Mouse (Mus musculus) liver, embryonic 16.5 days (tissue): Measurements from ENCODE around the gene Igfbpl1. TPM values are rescaled to one million over a fixed set of nuclear protein-coding genes. Genes with fewer than 3 reads are reported as not detected.
A peak's percentile ranks its signal among the peaks of the same experiment; 100 is the strongest.

Experiments used
- ATAC-seq: fragments of 200-750 bp; cut with Nextera tagmentation; 2 replicates; pipeline ENCODE4 v1.8.0; 2017; ENCODE audit warnings: low read depth, mild to moderate bottlenecking, moderate number of reproducible peaks, moderate library complexity
- H3K27ac ChIP-seq: fragments of 300-500 bp; sonication (generic); 2 replicates; pipeline ENCODE4 v1.5.1; 2014; ENCODE audit warnings: mild to moderate bottlenecking, low read length
- H3K27me3 ChIP-seq: fragments of 300-500 bp; sonication (generic); 2 replicates; pipeline ENCODE4 v1.6.1; 2014; ENCODE audit warnings: low read depth, low read length, mixed read lengths; ENCODE audit not compliant: control insufficient read depth, insufficient read depth
- H3K36me3 ChIP-seq: fragments of 300-500 bp; sonication (generic); 2 replicates; pipeline ENCODE4 v1.6.1; 2014; ENCODE audit warnings: mild to moderate bottlenecking; ENCODE audit not compliant: control insufficient read depth, insufficient read depth
- H3K4me1 ChIP-seq: fragments of 300-500 bp; sonication (generic); 2 replicates; pipeline ENCODE4 v1.6.1; 2014; ENCODE audit warnings: low read depth, low read length, mixed read lengths; ENCODE audit not compliant: control insufficient read depth
- H3K4me2 ChIP-seq: fragments of 300-500 bp; sonication (generic); 2 replicates; pipeline ENCODE4 v1.6.1; 2014; ENCODE audit warnings: low read depth, low read length, mixed read lengths
- H3K4me3 ChIP-seq: fragments of 300-500 bp; sonication (generic); 2 replicates; pipeline ENCODE4 v1.5.1; 2014; ENCODE audit warnings: low read depth, mild to moderate bottlenecking, low read length
- H3K9ac ChIP-seq: fragments of 300-500 bp; sonication (generic); 2 replicates; pipeline ENCODE4 v1.6.1; 2014; ENCODE audit warnings: low read depth, low read length
- H3K9me3 ChIP-seq: fragments of 300-500 bp; sonication (generic); replicated peaks from 2 replicates; pipeline ENCODE4 v1.6.1; 2016; ENCODE audit warnings: low read length; ENCODE audit not compliant: control insufficient read depth
- WGBS: fragments of 180-500 bp; shearing (Covaris S2); extraction: QIAGEN DNeasy Blood & Tissue Kit; methylation state at CpG from one replicate; pipeline ENCODE4 v1.1.7; 2014; ENCODE audit not compliant: insufficient replicate concordance; 5-methylcytosine and 5-hydroxymethylcytosine counted together
- polyA plus RNA-seq: library from polyadenylated mRNA; unstranded; fragments of >200 nt; fragmentation: Nextera tagmentation; extraction: Ambion mirVana; gene quantifications from 2 replicates; pipeline ENCODE4 v1.2.1, GENCODE M21; 2015

The Igfbpl1 gene
- polyA plus RNA-seq, 1 experiment from 2014 or later = not detected

- Histone ChIP-seq H3K4me3 (peak overlapping the region; percentile 46), H3K4me2 (peak overlapping the region; percentile 24), H3K36me3 (no peaks in the 10 kb centered on the region), H3K9ac (no peak overlapping the region), H3K27ac (peak overlapping the region; percentile 74), H3K4me1 (no peaks in the 10 kb centered on the region; the same call in none of the 2 replicates), H3K9me3 (no peaks in the 10 kb centered on the region), H3K27me3 (no peaks in the 10 kb centered on the region)
- ATAC-seq = no peak
- WGBS = 32% methylated on average over 1 of the region's 1 CpGs
Measured at GRCm38 (mm10) chr4:45849419-45849818, 22.7 kb upstream of the Igfbpl1 start.

GRCm38 (mm10) chr4:45848825-45849156 is 22.1 kb upstream of the Igfbpl1 start:
- Histone ChIP-seq H3K27ac (peak overlapping the region; percentile 74), H3K36me3 (no peaks in the 10 kb centered on the region), H3K9ac (peak overlapping the region; percentile 1; the same call in 1 of the 2 replicates), H3K4me3 (peak overlapping the region; percentile 46), H3K4me2 (peak overlapping the region; percentile 24), H3K9me3 (no peaks in the 10 kb centered on the region), H3K4me1 (no peaks in the 10 kb centered on the region; the same call in none of the 2 replicates), H3K27me3 (no peaks in the 10 kb centered on the region)
- WGBS = 25% methylated on average over 10 of the region's 10 CpGs
- ATAC-seq = peak; percentile 45

GRCm38 (mm10) chr4:45848109-45848824 is 21.5 kb upstream of the Igfbpl1 start, which contains the start of gene Stra6l:
Stra6l (plus strand) TSS chr4:45848664.
- Histone ChIP-seq H3K27me3 (no peaks in the 10 kb centered on the region), H3K4me1 (no peaks in the 10 kb centered on the region; the same call in none of the 2 replicates), H3K4me3 (peak within 1 kb of the TSS; percentile 46), H3K4me2 (peak within 1 kb of the TSS; percentile 24), H3K9me3 (no peaks in the 10 kb centered on the region), H3K9ac (peak within 1 kb of the TSS; percentile 1; the same call in 1 of the 2 replicates), H3K27ac (peak within 1 kb of the TSS; percentile 74), H3K36me3 (no peaks in the 10 kb centered on the region)
- 20% methylated on average over 10 of the region's 10 CpGs for WGBS
- ATAC-seq = no peak

- Histone ChIP-seq H3K36me3 (no peaks in the 10 kb centered on the region), H3K4me1 (no peaks in the 10 kb centered on the region; the same call in none of the 2 replicates), H3K9me3 (no peaks in the 10 kb centered on the region), H3K27me3 (no peaks in the 10 kb centered on the region), H3K4me2 (no peak overlapping the region), H3K27ac (no peak overlapping the region), H3K9ac (no peak overlapping the region), H3K4me3 (no peak overlapping the region)
- ATAC-seq = no peak
- WGBS = 62% methylated on average over 2 of the region's 2 CpGs
Measured at GRCm38 (mm10) chr4:45846263-45846662, 19.5 kb upstream of the Igfbpl1 start.

- Histone ChIP-seq H3K36me3 (no peaks in the 10 kb centered on the region), H3K27me3 (no peaks in the 10 kb centered on the region), H3K4me2 (no peak overlapping the region), H3K9ac (no peak overlapping the region), H3K27ac (no peak overlapping the region), H3K9me3 (no peaks in the 10 kb centered on the region), H3K4me1 (no peaks in the 10 kb centered on the region), H3K4me3 (no peak overlapping the region)
- WGBS = 35% methylated on average over 14 of the region's 14 CpGs
- no peak for ATAC-seq
Measured at GRCm38 (mm10) chr4:45844355-45844754, 17.6 kb upstream of the Igfbpl1 start.

GRCm38 (mm10) chr4:45833461-45833860 is 6.7 kb upstream of the Igfbpl1 start:
- no peaks in the 10 kb centered on the region for H3K36me3 ChIP-seq
- no peak overlapping the region for H3K27ac ChIP-seq
- H3K4me2 ChIP-seq = no peak overlapping the region
- no peaks in the 10 kb centered on the region for H3K9me3 ChIP-seq
- no peak overlapping the region for H3K9ac ChIP-seq
- no peak overlapping the region for H3K4me3 ChIP-seq
- no peaks in the 10 kb centered on the region for H3K4me1 ChIP-seq
- H3K27me3 ChIP-seq = peaks cover 5% of the 10 kb centered on the region; the same call in 1 of the 2 replicates
- WGBS = 25% methylated on average over 5 of the region's 5 CpGs
- no peak for ATAC-seq

GRCm38 (mm10) chr4:45831996-45832395 is 5.3 kb upstream of the Igfbpl1 start:
- H3K4me2 ChIP-seq = no peak overlapping the region
- peaks cover 15% of the 10 kb centered on the region for H3K27me3 ChIP-seq
- H3K36me3 ChIP-seq = no peaks in the 10 kb centered on the region
- no peak overlapping the region for H3K4me3 ChIP-seq
- no peak overlapping the region for H3K9ac ChIP-seq
- no peaks in the 10 kb centered on the region for H3K9me3 ChIP-seq
- ATAC-seq = no peak
- no peaks in the 10 kb centered on the region for H3K4me1 ChIP-seq
- H3K27ac ChIP-seq = no peak overlapping the region
- 76% methylated on average over 7 of the region's 7 CpGs for WGBS

- Histone ChIP-seq H3K27ac (no peak overlapping the region), H3K9ac (no peak overlapping the region), H3K36me3 (no peaks in the 10 kb centered on the region), H3K9me3 (no peaks in the 10 kb centered on the region), H3K27me3 (peaks cover 34% of the 10 kb centered on the region), H3K4me3 (no peak overlapping the region), H3K4me1 (no peaks in the 10 kb centered on the region), H3K4me2 (no peak overlapping the region)
- ATAC-seq = no peak
- 45% methylated on average over 13 of the region's 13 CpGs for WGBS
Measured at GRCm38 (mm10) chr4:45829907-45830759, 3.4 kb upstream of the Igfbpl1 start.
